Mouse (Mus musculus): Measurements from ENCODE around the gene Rpl23a. TPM values are rescaled to one million over a fixed set of nuclear protein-coding genes. Genes with fewer than 3 reads are reported as not detected.
"Not testable (repeated sequence)": the region's sequence is repeated elsewhere in the genome, so short reads cannot be mapped to it uniquely, and the experiment has no call there.

Gene Rpl23a
- polyA plus RNA-seq, 1 experiment from 2014 or later, result 1,381 TPM

DNA sequence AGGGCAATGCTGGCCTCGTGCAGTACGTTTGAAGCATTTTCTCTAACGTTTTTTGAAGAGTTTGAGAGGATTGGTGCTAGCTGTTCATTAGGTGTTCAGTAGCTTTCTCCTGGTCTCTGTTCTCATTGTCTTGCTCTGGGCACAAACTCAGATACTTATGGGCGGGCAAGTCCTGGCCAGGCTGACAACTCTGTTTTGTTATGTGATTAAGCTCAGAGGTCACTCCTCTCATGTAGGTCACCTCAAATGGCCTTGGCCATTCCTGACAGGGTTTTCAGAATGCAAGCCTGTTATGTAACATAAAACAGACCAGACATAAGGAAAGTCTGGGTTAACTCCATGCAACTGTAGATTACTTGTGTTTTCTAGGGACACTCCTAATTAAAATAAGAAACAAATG, 45.8 kb downstream of the Rpl23a start:
- no peak for ATAC-seq (ENCODE audit: insufficient number of reproducible peaks, insufficient read depth, low FRiP score, low TSS enrichment, low read depth)
- 82% methylated on average over 4 of the region's 4 CpGs for WGBS

DNA sequence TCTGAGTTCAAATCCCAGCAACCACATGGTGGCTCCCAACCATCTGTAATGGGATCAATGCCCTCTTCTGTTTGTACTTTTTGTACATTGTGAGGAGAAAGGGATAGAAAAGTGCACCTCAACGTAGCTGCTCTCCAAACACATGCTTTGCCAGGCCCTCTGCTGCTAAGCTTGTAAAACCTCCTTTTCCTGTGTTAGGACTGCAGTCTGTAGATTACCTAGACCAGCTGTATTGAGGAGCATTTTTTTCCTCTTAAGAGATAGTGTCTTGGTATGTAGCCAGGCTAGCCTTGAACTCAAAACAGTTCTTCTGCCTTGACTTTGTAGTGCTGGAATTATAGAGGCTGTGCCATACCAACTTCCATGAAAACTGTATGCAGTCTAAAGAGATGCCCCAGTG, 47.3 kb downstream of the Rpl23a start:
- Histone ChIP-seq H3K27me3 (no peaks in the 10 kb centered on the region), H3K9ac (replicated peaks) (no peak overlapping the region), H3K9me3 (no peaks in the 10 kb centered on the region), H3K27ac (no peak overlapping the region), H3K4me3 (replicated peaks) (no peak overlapping the region), H3K4me2 (no peak overlapping the region), H3K4me1 (replicated peaks) (no peaks in the 10 kb centered on the region), H3K36me3 (0 out of 2 replicates have a peak, but pooled peaks cover 3% of the 10 kb centered on the region)
- ATAC-seq (ENCODE audit: insufficient number of reproducible peaks, insufficient read depth, low FRiP score, low TSS enrichment, low read depth), result no peak
- 83% methylated on average over 1 of the region's 1 CpGs for WGBS

More for the DNA sequence above, 45.8 kb downstream of the Rpl23a start:
- H3K27ac ChIP-seq, result no peak overlapping the region
- H3K4me3 ChIP-seq (replicated peaks), result no peak overlapping the region
- no peaks in the 10 kb centered on the region for H3K9me3 ChIP-seq
- no peaks in the 10 kb centered on the region for H3K4me1 ChIP-seq (replicated peaks)
- H3K36me3 ChIP-seq, result 0 out of 2 replicates have a peak, but pooled peaks cover 7% of the 10 kb centered on the region
- no peak overlapping the region for H3K4me2 ChIP-seq
- H3K9ac ChIP-seq (replicated peaks), result no peak overlapping the region
- no peaks in the 10 kb centered on the region for H3K27me3 ChIP-seq

DNA sequence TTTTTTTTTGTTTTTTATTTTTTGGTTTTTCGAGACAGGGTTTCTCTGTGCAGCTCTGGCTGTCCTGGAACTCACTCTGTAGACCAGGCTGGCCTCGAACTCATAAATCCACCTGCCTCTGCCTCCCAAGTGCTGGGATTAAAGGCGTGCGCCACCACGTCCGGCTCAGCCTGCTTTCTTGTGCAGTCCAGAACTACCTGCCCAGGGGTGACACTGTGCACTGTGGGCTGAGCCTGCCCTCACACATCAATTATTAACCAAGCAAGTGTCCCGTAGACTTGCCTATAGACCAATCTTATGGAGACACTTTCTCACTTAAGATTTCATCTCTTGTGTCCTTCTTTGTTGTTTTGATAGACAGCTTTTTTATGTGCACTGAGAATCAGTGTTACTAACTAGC, 48.1 kb downstream of the Rpl23a start:
- not testable (repeated sequence) for H3K36me3 ChIP-seq; H3K27me3 ChIP-seq; H3K9me3 ChIP-seq; H3K27ac ChIP-seq; H3K4me3 ChIP-seq (replicated peaks); ATAC-seq (ENCODE audit: insufficient number of reproducible peaks, insufficient read depth, low FRiP score, low TSS enrichment, low read depth); H3K4me2 ChIP-seq; H3K4me1 ChIP-seq (replicated peaks); H3K9ac ChIP-seq (replicated peaks)
- 91% methylated on average over 7 of the region's 7 CpGs for WGBS

GRCm38 (mm10) chr11:78134344-78134743, 49.0 kb downstream of the Rpl23a start:
- H3K4me2 ChIP-seq, result no peak overlapping the region
- ATAC-seq (ENCODE audit: insufficient number of reproducible peaks, insufficient read depth, low FRiP score, low TSS enrichment, low read depth), result no peak
- H3K4me1 ChIP-seq (replicated peaks), result no peaks in the 10 kb centered on the region
- no peak overlapping the region for H3K9ac ChIP-seq (replicated peaks)
- no peak overlapping the region for H3K4me3 ChIP-seq (replicated peaks)
- H3K27ac ChIP-seq, result no peak overlapping the region
- no peaks in the 10 kb centered on the region for H3K9me3 ChIP-seq
- no peaks in the 10 kb centered on the region for H3K27me3 ChIP-seq
- 78% methylated on average over 3 of the region's 3 CpGs for WGBS
- 0 out of 2 replicates have a peak, but pooled peaks cover 6% of the 10 kb centered on the region for H3K36me3 ChIP-seq

GRCm38 (mm10) chr11:78133915-78134314, 49.5 kb downstream of the Rpl23a start:
- WGBS, result 80% methylated on average over 6 of the region's 6 CpGs
- no peak overlapping the region for H3K9ac ChIP-seq (replicated peaks)
- no peaks in the 10 kb centered on the region for H3K9me3 ChIP-seq
- H3K4me3 ChIP-seq (replicated peaks), result no peak overlapping the region
- no peak overlapping the region for H3K27ac ChIP-seq
- no peak overlapping the region for H3K4me2 ChIP-seq
- no peak for ATAC-seq (ENCODE audit: insufficient number of reproducible peaks, insufficient read depth, low FRiP score, low TSS enrichment, low read depth)
- 0 out of 2 replicates have a peak, but pooled peaks cover 10% of the 10 kb centered on the region for H3K36me3 ChIP-seq
- H3K27me3 ChIP-seq, result no peaks in the 10 kb centered on the region
- H3K4me1 ChIP-seq (replicated peaks), result no peaks in the 10 kb centered on the region

Small RNA genes within 50 kb of the gene (microRNA-seq; reads per million reads assigned to microRNA genes)
- 0.70 reads per million for gene Mir7653

Other genes with a start within 250 kb of the Rpl23a start
- gene Phf12, start 200.8 kb downstream of the Rpl23a start, polyA plus RNA-seq (2016; fragmentation: Nextera tagmentation; extraction: Ambion mirVana), result 26.8 and 27.7 TPM in 2 replicates
- gene Dhrs13, start 151.3 kb downstream of the Rpl23a start, polyA plus RNA-seq (2016; fragmentation: Nextera tagmentation; extraction: Ambion mirVana), result 19.0 and 20.4 TPM in 2 replicates
- gene Flot2, start 145.7 kb downstream of the Rpl23a start, polyA plus RNA-seq (2016; fragmentation: Nextera tagmentation; extraction: Ambion mirVana), result 49.5 and 52.0 TPM in 2 replicates
- 39.2 and 41.0 TPM in 2 replicates for gene Eral1, start 103.2 kb downstream of the Rpl23a start, polyA plus RNA-seq (2016; fragmentation: Nextera tagmentation; extraction: Ambion mirVana)
- gene Fam222b, start 88.9 kb downstream of the Rpl23a start, polyA plus RNA-seq (2016; fragmentation: Nextera tagmentation; extraction: Ambion mirVana), result 12.7 and 14.5 TPM in 2 replicates
- 115 and 128 TPM in 2 replicates for gene Traf4, start 18.0 kb downstream of the Rpl23a start, polyA plus RNA-seq (2016; fragmentation: Nextera tagmentation; extraction: Ambion mirVana)
- 18.3 and 20.4 TPM in 2 replicates for gene Nek8, start 6.9 kb downstream of the Rpl23a start, polyA plus RNA-seq (2016; fragmentation: Nextera tagmentation; extraction: Ambion mirVana)
- 11.6 and 11.9 TPM in 2 replicates for gene Tlcd1, start 6.9 kb downstream of the Rpl23a start, polyA plus RNA-seq (2016; fragmentation: Nextera tagmentation; extraction: Ambion mirVana)
- 149 and 157 TPM in 2 replicates for gene Rab34, start 4.8 kb upstream of the Rpl23a start, polyA plus RNA-seq (2016; fragmentation: Nextera tagmentation; extraction: Ambion mirVana)
- gene Proca1, start 9.8 kb upstream of the Rpl23a start, polyA plus RNA-seq (2016; fragmentation: Nextera tagmentation; extraction: Ambion mirVana), result 1.9 and 2.7 TPM in 2 replicates
- 49.5 and 54.8 TPM in 2 replicates for gene Sdf2, start 62.2 kb upstream of the Rpl23a start, polyA plus RNA-seq (2016; fragmentation: Nextera tagmentation; extraction: Ambion mirVana)
- 36.8 and 42.2 TPM in 2 replicates for gene Supt6, start 62.4 kb upstream of the Rpl23a start, polyA plus RNA-seq (2016; fragmentation: Nextera tagmentation; extraction: Ambion mirVana)
- 79.1 and 81.8 TPM in 2 replicates for gene 2610507B11Rik, start 78.2 kb upstream of the Rpl23a start, polyA plus RNA-seq (2016; fragmentation: Nextera tagmentation; extraction: Ambion mirVana)
- gene BC030499, start 107.3 kb upstream of the Rpl23a start, polyA plus RNA-seq (2016; fragmentation: Nextera tagmentation; extraction: Ambion mirVana), result 0.26 and 0.28 TPM in 2 replicates
- 55.3 and 63.6 TPM in 2 replicates for gene Spag5, start 117.9 kb upstream of the Rpl23a start, polyA plus RNA-seq (2016; fragmentation: Nextera tagmentation; extraction: Ambion mirVana)
- gene Aldoc, start 139.4 kb upstream of the Rpl23a start, polyA plus RNA-seq (2016; fragmentation: Nextera tagmentation; extraction: Ambion mirVana), result 4.0 and 5.0 TPM in 2 replicates
- gene Pigs, start 144.8 kb upstream of the Rpl23a start, polyA plus RNA-seq (2016; fragmentation: Nextera tagmentation; extraction: Ambion mirVana), result 68.8 and 72.5 TPM in 2 replicates
- 94.8 and 96.3 TPM in 2 replicates for gene Unc119, start 159.9 kb upstream of the Rpl23a start, polyA plus RNA-seq (2016; fragmentation: Nextera tagmentation; extraction: Ambion mirVana)
- not detected in 2 replicates for gene Foxn1, start 203.0 kb upstream of the Rpl23a start, polyA plus RNA-seq (2016; fragmentation: Nextera tagmentation; extraction: Ambion mirVana)
- not detected in 2 replicates for gene Slc13a2, start 238.6 kb upstream of the Rpl23a start, polyA plus RNA-seq (2016; fragmentation: Nextera tagmentation; extraction: Ambion mirVana)

All from limb, embryonic 12.5 days (tissue).